Mouse (Mus musculus): ENCODE measurements around the gene Gng12.

DNA sequence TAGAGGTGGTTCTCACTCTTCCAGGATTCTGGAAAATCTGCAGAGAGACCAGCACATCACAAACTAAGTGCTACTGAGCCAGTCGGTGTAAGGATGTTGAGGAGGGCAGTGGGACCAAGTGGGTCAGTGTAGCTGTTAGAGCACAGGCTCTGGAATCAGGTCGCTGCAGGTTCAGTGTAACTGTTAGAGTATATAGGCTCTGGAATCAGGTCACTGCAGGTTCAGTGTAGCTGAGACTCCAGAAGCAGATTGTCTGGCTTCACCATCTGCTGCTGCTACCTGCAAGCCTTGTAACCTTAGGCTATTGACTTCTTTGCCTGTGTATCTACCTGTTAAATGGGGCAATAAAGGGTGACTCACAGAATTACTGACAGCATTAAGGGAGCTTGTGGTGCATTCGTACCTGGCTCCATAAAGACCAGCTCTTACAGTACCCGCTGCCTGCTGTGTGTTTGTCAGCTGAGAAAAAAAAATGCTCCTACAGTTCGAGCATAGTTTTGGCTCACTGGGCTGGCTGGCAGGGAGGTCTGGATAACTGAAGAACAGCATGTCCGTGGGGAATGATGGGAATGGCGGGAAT lies 44.5 kb downstream of the Gng12 start:
- TF ChIP-seq CTCF (IDR thresholded peaks at IDR 0.05; ENCODE audit: low read depth), result no peak
- no peak for TF ChIP-seq EP300 (IDR thresholded peaks at IDR 0.05; ENCODE audit: low read depth)

All from heart, postnatal 0 days (tissue).